Mouse (Mus musculus): ENCODE results near the gene Cyfip1. TPM values are rescaled to one million over a fixed set of nuclear protein-coding genes. Genes with fewer than 3 reads are reported as not detected.

Gene Cyfip1
- total RNA-seq, 1 experiment = 59.8 TPM

DNA sequence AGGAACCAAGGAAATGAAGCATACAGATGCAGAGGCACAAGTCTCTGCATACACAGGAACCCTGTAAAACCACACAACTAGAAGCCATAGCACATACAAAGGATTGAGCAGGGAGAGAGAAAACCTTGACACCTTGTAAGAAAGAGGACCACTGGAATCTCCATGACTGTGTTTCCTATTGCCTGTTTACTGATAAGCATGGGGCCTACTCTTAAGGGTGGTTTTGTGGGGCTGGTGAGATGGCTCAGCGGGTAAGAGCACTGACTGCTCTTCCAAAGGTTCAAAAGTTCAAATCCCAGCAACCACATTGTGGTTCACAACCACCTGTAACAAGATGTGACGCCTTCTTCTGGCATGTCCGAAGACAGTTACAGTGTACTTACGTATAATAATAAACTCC, 85.7 kb downstream of the Cyfip1 start:
- Histone ChIP-seq H3K9ac (ENCODE audit: insufficient read depth, low read depth, low read length, poor library complexity, severe bottlenecking) (no peak overlapping the region), H3K36me3 (ENCODE audit: control insufficient read depth, insufficient read depth, low read length, poor library complexity, severe bottlenecking) (peaks cover 15% of the 10 kb centered on the region), H3K4me1 (ENCODE audit: control insufficient read depth in 2 of 2, insufficient read depth in 2 of 2, low read length in 2 of 2, poor library complexity in 1 of 2) (no peaks in the 10 kb centered on the region), H3K9me3 (ENCODE audit: control insufficient read depth, insufficient read depth, low read depth, low read length) (no peaks in the 10 kb centered on the region), H3K4me3 (ENCODE audit: insufficient read depth in 1 of 2, low read depth in 1 of 2, low read length in 2 of 2, poor library complexity in 1 of 2, severe bottlenecking in 1 of 2) (no peak overlapping the region), H3K27ac (ENCODE audit: insufficient read depth, low read depth, low read length, poor library complexity, severe bottlenecking) (no peak overlapping the region)
- TF ChIP-seq CHD2 (IDR thresholded peaks at IDR 0.05; ENCODE audit: low read depth, low read length) (no peak), ZNF384 (IDR thresholded peaks at IDR 0.05; ENCODE audit: low read depth, low read length) (no peak), ZC3H11A (IDR thresholded peaks at IDR 0.05; ENCODE audit: borderline replicate concordance, low read depth, low read length) (no peak), HCFC1 (IDR thresholded peaks at IDR 0.05; ENCODE audit: borderline replicate concordance, insufficient read depth, low read length) (no peak), MAFK (IDR thresholded peaks at IDR 0.05; ENCODE audit: insufficient read depth, low read depth, low read length) (no peak)
- in situ Hi-C loops (cut with MboI; ENCODE audit: low sequenced_read_pairs in 2 of 2, unreplicated experiment in 2 of 2) = no loop called here
- no peak for DNase-seq (ENCODE audit: low read depth, low spot score)

- Histone ChIP-seq H3K36me3 (ENCODE audit: control insufficient read depth, insufficient read depth, low read length, poor library complexity, severe bottlenecking) (peaks cover 11% of the 10 kb centered on the region), H3K9ac (ENCODE audit: insufficient read depth, low read depth, low read length, poor library complexity, severe bottlenecking) (no peak overlapping the region), H3K27ac (ENCODE audit: insufficient read depth, low read depth, low read length, poor library complexity, severe bottlenecking) (no peak overlapping the region), H3K9me3 (ENCODE audit: control insufficient read depth, insufficient read depth, low read depth, low read length) (no peaks in the 10 kb centered on the region), H3K4me1 (ENCODE audit: control insufficient read depth in 2 of 2, insufficient read depth in 2 of 2, low read length in 2 of 2, poor library complexity in 1 of 2) (no peaks in the 10 kb centered on the region), H3K4me3 (ENCODE audit: insufficient read depth in 1 of 2, low read depth in 1 of 2, low read length in 2 of 2, poor library complexity in 1 of 2, severe bottlenecking in 1 of 2) (no peak overlapping the region)
- no peak for TF ChIP-seq ZC3H11A (IDR thresholded peaks at IDR 0.05; ENCODE audit: borderline replicate concordance, low read depth, low read length)
- TF ChIP-seq MAFK (IDR thresholded peaks at IDR 0.05; ENCODE audit: insufficient read depth, low read depth, low read length) = no peak
- TF ChIP-seq ZNF384 (IDR thresholded peaks at IDR 0.05; ENCODE audit: low read depth, low read length) = no peak
- TF ChIP-seq HCFC1 (IDR thresholded peaks at IDR 0.05; ENCODE audit: borderline replicate concordance, insufficient read depth, low read length) = no peak
- TF ChIP-seq CHD2 (IDR thresholded peaks at IDR 0.05; ENCODE audit: low read depth, low read length) = no peak
- DNase-seq (ENCODE audit: low read depth, low spot score) = no peak
- in situ Hi-C loops (cut with MboI; ENCODE audit: low sequenced_read_pairs in 2 of 2, unreplicated experiment in 2 of 2) = no loop called here
These were observed 87.1 kb downstream of the Cyfip1 start for GRCm38 (mm10) chr7:55928649-55929048.

GRCm38 (mm10) chr7:55935025-55935424, 93.5 kb downstream of the Cyfip1 start:
- Histone ChIP-seq H3K27ac (ENCODE audit: insufficient read depth, low read depth, low read length, poor library complexity, severe bottlenecking) (no peak overlapping the region), H3K4me1 (ENCODE audit: control insufficient read depth in 2 of 2, insufficient read depth in 2 of 2, low read length in 2 of 2, poor library complexity in 1 of 2) (no peaks in the 10 kb centered on the region), H3K9me3 (ENCODE audit: control insufficient read depth, insufficient read depth, low read depth, low read length) (no peaks in the 10 kb centered on the region), H3K4me3 (ENCODE audit: insufficient read depth in 1 of 2, low read depth in 1 of 2, low read length in 2 of 2, poor library complexity in 1 of 2, severe bottlenecking in 1 of 2) (no peak overlapping the region), H3K9ac (ENCODE audit: insufficient read depth, low read depth, low read length, poor library complexity, severe bottlenecking) (no peak overlapping the region), H3K36me3 (ENCODE audit: control insufficient read depth, insufficient read depth, low read length, poor library complexity, severe bottlenecking) (peaks cover 6% of the 10 kb centered on the region)
- no peak for DNase-seq (ENCODE audit: low read depth, low spot score)
- in situ Hi-C loops (cut with MboI; ENCODE audit: low sequenced_read_pairs in 2 of 2, unreplicated experiment in 2 of 2) = no loop called here
- no peak for TF ChIP-seq CHD2 (IDR thresholded peaks at IDR 0.05; ENCODE audit: low read depth, low read length)
- no peak for TF ChIP-seq MAFK (IDR thresholded peaks at IDR 0.05; ENCODE audit: insufficient read depth, low read depth, low read length)
- TF ChIP-seq ZC3H11A (IDR thresholded peaks at IDR 0.05; ENCODE audit: borderline replicate concordance, low read depth, low read length) = no peak
- no peak for TF ChIP-seq HCFC1 (IDR thresholded peaks at IDR 0.05; ENCODE audit: borderline replicate concordance, insufficient read depth, low read length)
- no peak for TF ChIP-seq ZNF384 (IDR thresholded peaks at IDR 0.05; ENCODE audit: low read depth, low read length)

DNA sequence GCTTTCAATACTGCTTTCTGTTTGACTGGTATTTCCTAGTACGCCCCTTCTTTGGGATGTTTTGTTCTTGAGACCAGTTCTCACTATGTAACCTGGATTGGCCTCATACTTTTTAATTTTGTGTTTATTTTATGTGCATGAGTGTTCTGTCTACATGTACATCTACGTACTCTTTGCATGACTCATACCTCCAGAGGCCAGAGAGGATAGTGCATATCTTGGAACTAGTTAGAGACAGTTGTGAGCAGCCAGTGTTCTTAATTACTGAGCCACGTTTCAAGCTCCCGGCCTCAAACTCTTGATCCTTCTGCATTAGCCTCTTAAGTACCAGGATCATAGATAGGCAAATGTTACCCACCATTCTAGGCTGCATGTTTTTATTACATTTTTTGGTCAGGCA, 96.8 kb downstream of the Cyfip1 start:
- no peak for DNase-seq (ENCODE audit: low read depth, low spot score)
- no peak for TF ChIP-seq MAFK (IDR thresholded peaks at IDR 0.05; ENCODE audit: insufficient read depth, low read depth, low read length)
- no peak for TF ChIP-seq CHD2 (IDR thresholded peaks at IDR 0.05; ENCODE audit: low read depth, low read length)
- no peak for TF ChIP-seq HCFC1 (IDR thresholded peaks at IDR 0.05; ENCODE audit: borderline replicate concordance, insufficient read depth, low read length)
- no peak for TF ChIP-seq ZC3H11A (IDR thresholded peaks at IDR 0.05; ENCODE audit: borderline replicate concordance, low read depth, low read length)
- TF ChIP-seq ZNF384 (IDR thresholded peaks at IDR 0.05; ENCODE audit: low read depth, low read length) = no peak
- in situ Hi-C loops (cut with MboI; ENCODE audit: low sequenced_read_pairs in 2 of 2, unreplicated experiment in 2 of 2) = no loop called here

GRCm38 (mm10) chr7:55956054-55956453, 114.5 kb downstream of the Cyfip1 start:
- no peak for DNase-seq (ENCODE audit: low read depth, low spot score)
- no peaks in the 10 kb centered on the region for H3K4me1 ChIP-seq (ENCODE audit: control insufficient read depth in 2 of 2, insufficient read depth in 2 of 2, low read length in 2 of 2, poor library complexity in 1 of 2)
- peak; percentile 67 for TF ChIP-seq MAFK (IDR thresholded peaks at IDR 0.05; ENCODE audit: insufficient read depth, low read depth, low read length)
- no peak for TF ChIP-seq ZC3H11A (IDR thresholded peaks at IDR 0.05; ENCODE audit: borderline replicate concordance, low read depth, low read length)
- in situ Hi-C loops (cut with MboI; ENCODE audit: low sequenced_read_pairs in 2 of 2, unreplicated experiment in 2 of 2) = no loop called here
- no peak overlapping the region for H3K27ac ChIP-seq (ENCODE audit: insufficient read depth, low read depth, low read length, poor library complexity, severe bottlenecking)
- no peaks in the 10 kb centered on the region for H3K9me3 ChIP-seq (ENCODE audit: control insufficient read depth, insufficient read depth, low read depth, low read length)
- no peaks in the 10 kb centered on the region; the same call in 1 of the 2 replicates for H3K36me3 ChIP-seq (ENCODE audit: control insufficient read depth, insufficient read depth, low read length, poor library complexity, severe bottlenecking)
- no peak overlapping the region for H3K4me3 ChIP-seq (ENCODE audit: insufficient read depth in 1 of 2, low read depth in 1 of 2, low read length in 2 of 2, poor library complexity in 1 of 2, severe bottlenecking in 1 of 2)
- no peak overlapping the region for H3K9ac ChIP-seq (ENCODE audit: insufficient read depth, low read depth, low read length, poor library complexity, severe bottlenecking)

More for the DNA sequence above, 96.8 kb downstream of the Cyfip1 start:
- Histone ChIP-seq H3K9ac (ENCODE audit: insufficient read depth, low read depth, low read length, poor library complexity, severe bottlenecking) (no peak overlapping the region), H3K36me3 (ENCODE audit: control insufficient read depth, insufficient read depth, low read length, poor library complexity, severe bottlenecking) (no peaks in the 10 kb centered on the region), H3K27ac (ENCODE audit: insufficient read depth, low read depth, low read length, poor library complexity, severe bottlenecking) (no peak overlapping the region), H3K4me3 (ENCODE audit: insufficient read depth in 1 of 2, low read depth in 1 of 2, low read length in 2 of 2, poor library complexity in 1 of 2, severe bottlenecking in 1 of 2) (no peak overlapping the region), H3K4me1 (ENCODE audit: control insufficient read depth in 2 of 2, insufficient read depth in 2 of 2, low read length in 2 of 2, poor library complexity in 1 of 2) (no peaks in the 10 kb centered on the region), H3K9me3 (ENCODE audit: control insufficient read depth, insufficient read depth, low read depth, low read length) (no peaks in the 10 kb centered on the region)

All from ES-E14 (cell line).